Mouse (Mus musculus) MEL (cell line): ENCODE data around the gene Dda1.

ENCODE experiments used
- CTCF ChIP-seq, 3 experiments: IDR thresholded peaks in 2 of 3; conservative IDR thresholded peaks in 1 of 3; 2 replicates each; pipeline ENCODE4 v1.5.1; 2011 to 2012; ENCODE audit warnings: low read length in 3 of 3, low read depth in 2 of 3, mild to moderate bottlenecking in 2 of 3, improper control_type of control experiment in 1 of 3, inconsistent platforms in 1 of 3, mixed read lengths in 1 of 3, moderate library complexity in 1 of 3; ENCODE audit not compliant: control insufficient read depth in 1 of 3, insufficient read depth in 1 of 3, poor library complexity in 1 of 3, severe bottlenecking in 1 of 3
- KAT2A ChIP-seq: conservative IDR thresholded peaks from 2 replicates; pipeline ENCODE4 v1.6.1; 2012; ENCODE audit warnings: low read depth, low read length, improper control_type of control experiment, inconsistent platforms
- POLR2AphosphoS2 ChIP-seq: IDR thresholded peaks from 2 replicates; pipeline ENCODE4 v1.6.1; 2011; ENCODE audit warnings: low read length, improper control_type of control experiment
- TAL1 ChIP-seq: IDR thresholded peaks from 2 replicates; pipeline ENCODE4 v1.6.1; 2012; ENCODE audit warnings: mild to moderate bottlenecking, inconsistent platforms, low read length, moderate library complexity, mixed read lengths
- TCF12 ChIP-seq: IDR thresholded peaks from 2 replicates; pipeline ENCODE4 v1.6.1; 2014; ENCODE audit warnings: low read depth, mild to moderate bottlenecking, inconsistent platforms, low read length, improper control_type of control experiment, moderate library complexity
- USF2 ChIP-seq, 2 experiments: IDR thresholded peaks; 2 replicates each; pipeline ENCODE4 v1.6.1; 2011 to 2012; ENCODE audit warnings: improper control_type of control experiment in 2 of 2, low read length in 2 of 2, borderline replicate concordance in 1 of 2, inconsistent platforms in 1 of 2, low read depth in 1 of 2, mild to moderate bottlenecking in 1 of 2; ENCODE audit not compliant: insufficient read depth in 1 of 2

DNA sequence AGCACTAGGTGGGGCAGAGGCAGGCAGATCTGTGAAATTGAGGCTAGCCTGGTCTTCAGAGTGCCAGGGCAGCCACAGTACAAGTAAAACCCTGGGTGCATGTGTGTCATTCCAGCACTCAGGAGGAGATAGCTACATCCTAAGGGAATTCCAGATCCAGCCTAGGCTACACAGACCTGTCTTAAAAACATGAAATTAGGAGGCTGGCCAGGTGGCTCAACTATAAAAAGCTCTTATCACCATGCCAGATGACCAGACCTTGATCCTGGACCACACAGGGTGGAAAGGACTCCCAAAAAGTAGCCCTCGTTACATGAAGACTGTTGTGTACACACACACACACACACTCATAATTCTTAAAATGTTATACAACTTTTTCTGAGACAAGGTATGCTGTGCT is 998 bp upstream of the Dda1 start:
- no peak for TF ChIP-seq USF2 (IDR thresholded peaks at IDR 0.05; ENCODE audit: borderline replicate concordance in 1 of 2, insufficient read depth in 1 of 2, low read depth in 1 of 2, low read length in 2 of 2)
- TF ChIP-seq CTCF (IDR thresholded peaks at IDR 0.05 in 2 of 3, conservative IDR thresholded peaks at IDR 0.05 in 1 of 3; ENCODE audit: control insufficient read depth in 1 of 3, insufficient read depth in 1 of 3, low read depth in 2 of 3, low read length in 3 of 3, poor library complexity in 1 of 3, severe bottlenecking in 1 of 3) = no peak
- no peak for TF ChIP-seq KAT2A
- TF ChIP-seq TCF12 = no peak
- TF ChIP-seq TAL1 = no peak
- no peak for TF ChIP-seq POLR2AphosphoS2
